Mouse (Mus musculus) kidney, postnatal 0 days (tissue): ENCODE measurements at regions not wholly inside any gene's neighbourhood (a gene's known extent, or its start where the extent isn't known, plus 50 kb on each side); places are given as distances from the start of the nearest gene placed in this dataset.
"Not testable (repeated sequence)": the region's sequence is repeated elsewhere in the genome, so short reads cannot be mapped to it uniquely, and the experiment has no call there.

Experiments used
- ATAC-seq: fragments of 200-750 bp; cut with Nextera tagmentation; replicated peaks from 2 replicates; pipeline ENCODE4 v1.8.0; 2017; ENCODE audit warnings: low read depth, moderate number of reproducible peaks, moderate TSS enrichment, moderate library complexity; ENCODE audit not compliant: low FRiP score
- DNase-seq: peaks from one replicate; pipeline ENCODE4 v3.0.0-alpha.2; 2016; ENCODE audit warnings: low spot score
- H3K27ac ChIP-seq: fragments of 300-500 bp; sonication (generic); 2 replicates; pipeline ENCODE4 v1.5.1; 2014; ENCODE audit warnings: mild to moderate bottlenecking
- H3K27me3 ChIP-seq: fragments of 300-500 bp; sonication (generic); 2 replicates; pipeline ENCODE4 v1.6.1; 2014; ENCODE audit warnings: low read length, mixed read lengths; ENCODE audit not compliant: insufficient read depth
- H3K36me3 ChIP-seq: fragments of 300-500 bp; sonication (generic); 2 replicates; pipeline ENCODE4 v1.6.1; 2014; ENCODE audit warnings: low read length, mixed read lengths; ENCODE audit not compliant: insufficient read depth
- H3K4me1 ChIP-seq: fragments of 300-500 bp; sonication (generic); replicated peaks from 2 replicates; pipeline ENCODE4 v1.6.1; 2014; ENCODE audit warnings: antibody characterized with exemption, low read length, mixed read lengths; ENCODE audit not compliant: insufficient read depth
- H3K4me2 ChIP-seq: fragments of 300-500 bp; sonication (generic); 2 replicates; pipeline ENCODE4 v1.6.1; 2014; ENCODE audit warnings: mild to moderate bottlenecking, low read length, moderate library complexity, mixed read lengths
- H3K4me3 ChIP-seq: fragments of 300-500 bp; sonication (generic); replicated peaks from 2 replicates; pipeline ENCODE4 v1.5.1; 2014; ENCODE audit warnings: low read depth, low read length
- H3K9ac ChIP-seq: fragments of 300-500 bp; sonication (generic); 2 replicates; pipeline ENCODE4 v1.6.1; 2014; ENCODE audit warnings: low read depth, low read length
- H3K9me3 ChIP-seq: fragments of 300-500 bp; sonication (generic); replicated peaks from 2 replicates; pipeline ENCODE4 v1.6.1; 2016; ENCODE audit warnings: low read length, inconsistent platforms, mixed read lengths
- CTCF ChIP-seq: IDR thresholded peaks from 2 replicates; pipeline ENCODE4 v1.5.1; 2016; ENCODE audit warnings: antibody characterized with exemption, low read depth, mild to moderate bottlenecking, moderate library complexity
- WGBS: fragments of 180-500 bp; shearing (Covaris S2); extraction: QIAGEN DNeasy Blood & Tissue Kit; methylation state at CpG from one replicate; pipeline ENCODE4 v1.1.7; 2014; 5-methylcytosine and 5-hydroxymethylcytosine counted together

GRCm38 (mm10) chr17:55124846-55125245 is 320.3 kb upstream of the St6gal2 start:
- no peak for ATAC-seq
- no peak for DNase-seq
- TF ChIP-seq CTCF, result no peak
- H3K4me3 ChIP-seq, result no peak overlapping the region
- no peak overlapping the region for H3K27ac ChIP-seq
- H3K9me3 ChIP-seq, result no peaks in the 10 kb centered on the region
- no peak overlapping the region for H3K9ac ChIP-seq
- H3K27me3 ChIP-seq, result no peaks in the 10 kb centered on the region
- H3K4me2 ChIP-seq, result no peak overlapping the region
- no peaks in the 10 kb centered on the region for H3K36me3 ChIP-seq
- H3K4me1 ChIP-seq, result no peaks in the 10 kb centered on the region
- WGBS, result 82% methylated on average over 1 of the region's 1 CpGs

- H3K27ac ChIP-seq, H3K4me2 ChIP-seq, H3K27me3 ChIP-seq, DNase-seq, ATAC-seq, H3K9me3 ChIP-seq, H3K4me3 ChIP-seq, H3K4me1 ChIP-seq, H3K36me3 ChIP-seq, H3K9ac ChIP-seq: not testable (repeated sequence)
- 87% methylated on average over 5 of the region's 5 CpGs for WGBS
These were observed 315.1 kb upstream of the St6gal2 start for GRCm38 (mm10) chr17:55130100-55130499.
